Mouse (Mus musculus) hindbrain, embryonic 12.5 days (tissue): ENCODE results near the gene Fam107b. TPM values are rescaled to one million over a fixed set of nuclear protein-coding genes. Genes with fewer than 3 reads are reported as not detected.

Source experiments
- ATAC-seq: fragments of 200-750 bp; cut with Nextera tagmentation; 2 replicates; pipeline ENCODE4 v1.8.0; 2017; ENCODE audit warnings: moderate TSS enrichment; ENCODE audit not compliant: low FRiP score
- H3K27ac ChIP-seq: fragments of 300-500 bp; sonication (generic); 2 replicates; pipeline ENCODE4 v1.5.1; 2016; ENCODE audit warnings: mild to moderate bottlenecking
- H3K27me3 ChIP-seq: fragments of 300-500 bp; sonication (generic); 2 replicates; pipeline ENCODE4 v1.6.1; 2016; ENCODE audit warnings: mild to moderate bottlenecking
- H3K36me3 ChIP-seq: fragments of 300-500 bp; sonication (generic); 2 replicates; pipeline ENCODE4 v1.6.1; 2016; ENCODE audit warnings: mild to moderate bottlenecking
- H3K4me1 ChIP-seq: fragments of 300-500 bp; sonication (generic); 2 replicates; pipeline ENCODE4 v1.6.1; 2016
- H3K4me2 ChIP-seq: fragments of 300-500 bp; sonication (generic); replicated peaks from 2 replicates; pipeline ENCODE4 v1.6.1; 2016; ENCODE audit warnings: mild to moderate bottlenecking
- H3K4me3 ChIP-seq: fragments of 300-500 bp; sonication (generic); 2 replicates; pipeline ENCODE4 v1.5.1; 2016; ENCODE audit warnings: mild to moderate bottlenecking
- H3K9ac ChIP-seq: fragments of 300-500 bp; sonication (generic); 2 replicates; pipeline ENCODE4 v1.6.1; 2016; ENCODE audit warnings: mild to moderate bottlenecking, moderate library complexity
- H3K9me3 ChIP-seq: fragments of 300-500 bp; sonication (generic); replicated peaks from 2 replicates; pipeline ENCODE4 v1.6.1; 2016; ENCODE audit warnings: mild to moderate bottlenecking
- WGBS: fragments of 180-500 bp; shearing (Covaris S2); methylation state at CpG from one replicate; pipeline ENCODE4 v1.1.7; 2016; 5-methylcytosine and 5-hydroxymethylcytosine counted together
- polyA plus RNA-seq: library from polyadenylated mRNA; unstranded; fragments of >200 nt; fragmentation: Nextera tagmentation; extraction: Ambion mirVana; gene quantifications from 2 replicates; pipeline ENCODE4 v1.2.1, GENCODE M21; 2016

Gene Fam107b
- polyA plus RNA-seq, 1 experiment from 2014 or later = 48.4 TPM

DNA sequence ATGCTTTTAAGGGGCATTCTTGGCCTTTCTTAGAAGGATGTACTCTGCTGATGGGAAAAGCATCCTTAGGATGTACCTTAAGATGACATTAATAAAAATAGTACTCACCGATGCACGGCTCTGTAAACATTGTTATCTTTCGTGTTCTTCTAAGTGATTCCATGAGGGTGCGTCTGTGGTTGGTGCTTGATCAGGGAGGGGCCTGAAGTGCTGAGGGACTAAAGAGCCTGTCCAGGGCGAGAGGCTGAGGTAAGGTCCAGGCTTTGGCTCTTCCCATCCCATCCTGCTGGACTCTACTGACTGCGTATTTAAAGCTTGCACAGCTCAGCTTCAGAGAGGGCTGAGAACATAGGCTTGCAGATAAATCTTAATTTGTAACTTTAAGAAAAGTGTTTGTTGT lies 151.7 kb downstream of the Fam107b start:
- Histone ChIP-seq H3K4me3 (no peak overlapping the region), H3K9me3 (no peaks in the 10 kb centered on the region), H3K9ac (no peak overlapping the region), H3K4me2 (no peak overlapping the region), H3K27me3 (no peaks in the 10 kb centered on the region), H3K36me3 (no peaks in the 10 kb centered on the region), H3K27ac (no peak overlapping the region), H3K4me1 (peaks cover 22% of the 10 kb centered on the region)
- no peak for ATAC-seq
- WGBS = 90% methylated on average over 6 of the region's 6 CpGs

- Histone ChIP-seq H3K9ac (no peak overlapping the region), H3K27ac (no peak overlapping the region), H3K9me3 (no peaks in the 10 kb centered on the region), H3K27me3 (no peaks in the 10 kb centered on the region), H3K4me1 (peaks cover 14% of the 10 kb centered on the region; the same call in 1 of the 2 replicates), H3K4me2 (no peak overlapping the region), H3K4me3 (no peak overlapping the region), H3K36me3 (no peaks in the 10 kb centered on the region)
- WGBS = 80% methylated on average over 8 of the region's 8 CpGs
- ATAC-seq = no peak
Observed at GRCm38 (mm10) chr2:3723391-3724106, 153.3 kb downstream of the Fam107b start.

DNA sequence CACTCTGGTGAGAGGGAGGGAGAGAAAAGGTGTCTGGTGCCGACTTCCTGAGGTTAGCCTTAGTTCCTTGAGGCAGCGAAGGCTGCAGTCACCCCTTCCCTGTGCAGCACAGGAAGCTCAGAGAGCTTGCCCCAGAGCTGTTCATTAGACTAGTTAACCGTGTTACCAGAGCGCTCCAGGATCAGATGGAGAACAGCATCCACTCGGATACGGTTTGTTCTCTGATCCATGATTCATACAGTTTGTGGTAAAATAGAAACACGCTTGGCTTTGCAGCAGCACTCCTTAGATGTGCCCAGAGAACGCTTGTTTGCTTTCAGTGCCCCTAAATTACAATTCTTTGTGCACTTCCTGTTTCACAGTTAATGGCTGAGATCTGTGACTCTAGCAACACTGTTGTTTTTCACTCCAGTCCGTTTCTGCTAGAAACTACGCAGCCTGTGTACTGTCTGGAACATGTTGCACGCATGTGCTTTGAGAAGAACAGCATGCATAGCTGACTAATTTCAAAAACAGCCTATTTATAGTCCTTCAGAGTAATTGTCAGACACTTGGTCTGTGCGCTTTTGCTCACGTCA lies 156.3 kb downstream of the Fam107b start:
- no peak overlapping the region for H3K4me2 ChIP-seq
- H3K27me3 ChIP-seq = no peaks in the 10 kb centered on the region
- peaks cover 28% of the 10 kb centered on the region for H3K4me1 ChIP-seq
- no peaks in the 10 kb centered on the region for H3K36me3 ChIP-seq
- H3K9ac ChIP-seq = no peak overlapping the region; the same call in 1 of the 2 replicates
- H3K4me3 ChIP-seq = no peak overlapping the region
- H3K9me3 ChIP-seq = no peaks in the 10 kb centered on the region
- WGBS = 77% methylated on average over 13 of the region's 13 CpGs
- no peak overlapping the region for H3K27ac ChIP-seq
- ATAC-seq = no peak

GRCm38 (mm10) chr2:3727225-3727930 lies 157.1 kb downstream of the Fam107b start:
- no peak overlapping the region for H3K9ac ChIP-seq
- H3K4me1 ChIP-seq = peaks cover 29% of the 10 kb centered on the region
- no peak overlapping the region for H3K4me2 ChIP-seq
- H3K36me3 ChIP-seq = no peaks in the 10 kb centered on the region
- H3K27ac ChIP-seq = no peak overlapping the region
- no peaks in the 10 kb centered on the region for H3K9me3 ChIP-seq
- WGBS = 89% methylated on average over 5 of the region's 5 CpGs
- no peaks in the 10 kb centered on the region for H3K27me3 ChIP-seq
- no peak for ATAC-seq
- H3K4me3 ChIP-seq = no peak overlapping the region

DNA sequence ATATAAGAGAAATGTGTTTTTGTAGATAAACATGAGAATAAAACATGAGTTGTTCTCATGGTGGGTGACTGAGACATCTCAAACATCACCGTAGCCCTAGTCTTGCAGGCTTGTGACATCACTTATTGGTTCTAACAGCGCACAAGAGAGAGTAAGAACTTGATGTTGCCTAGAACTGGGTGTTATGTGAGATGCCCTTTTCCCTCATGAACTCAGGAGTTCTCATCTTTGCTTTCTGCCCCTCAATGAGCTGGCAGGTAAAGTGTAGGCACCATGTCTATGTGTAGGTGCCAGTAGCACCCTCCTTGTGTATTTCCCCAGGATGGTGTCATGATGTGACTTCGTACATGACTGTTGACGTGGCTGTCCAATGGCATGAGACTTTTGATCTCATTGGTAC lies 157.8 kb downstream of the Fam107b start:
- H3K27ac ChIP-seq = no peak overlapping the region
- H3K27me3 ChIP-seq = no peaks in the 10 kb centered on the region
- H3K4me3 ChIP-seq = no peak overlapping the region
- H3K4me2 ChIP-seq = no peak overlapping the region
- peaks cover 29% of the 10 kb centered on the region for H3K4me1 ChIP-seq
- H3K9ac ChIP-seq = no peak overlapping the region
- no peaks in the 10 kb centered on the region for H3K9me3 ChIP-seq
- WGBS = 96% methylated on average over 4 of the region's 4 CpGs
- no peaks in the 10 kb centered on the region for H3K36me3 ChIP-seq
- ATAC-seq = no peak

GRCm38 (mm10) chr2:3729586-3729985 lies 159.3 kb downstream of the Fam107b start:
- ATAC-seq = no peak
- no peaks in the 10 kb centered on the region for H3K36me3 ChIP-seq
- H3K27ac ChIP-seq = no peak overlapping the region
- H3K4me2 ChIP-seq = no peak overlapping the region
- peaks cover 28% of the 10 kb centered on the region for H3K4me1 ChIP-seq
- H3K4me3 ChIP-seq = no peak overlapping the region
- no peaks in the 10 kb centered on the region for H3K27me3 ChIP-seq
- WGBS = 81% methylated on average over 3 of the region's 3 CpGs
- H3K9me3 ChIP-seq = no peaks in the 10 kb centered on the region
- no peak overlapping the region for H3K9ac ChIP-seq

GRCm38 (mm10) chr2:3730744-3731143 lies 160.5 kb downstream of the Fam107b start:
- Histone ChIP-seq H3K4me2 (no peak overlapping the region), H3K9me3 (no peaks in the 10 kb centered on the region), H3K27me3 (no peaks in the 10 kb centered on the region), H3K9ac (no peak overlapping the region), H3K4me1 (peaks cover 28% of the 10 kb centered on the region), H3K4me3 (no peak overlapping the region), H3K36me3 (no peaks in the 10 kb centered on the region), H3K27ac (no peak overlapping the region)
- no peak for ATAC-seq
- 52% methylated on average over 10 of the region's 10 CpGs for WGBS

GRCm38 (mm10) chr2:3731316-3732015 lies 161.2 kb downstream of the Fam107b start:
- ATAC-seq = no peak
- H3K27ac ChIP-seq = no peak overlapping the region
- H3K36me3 ChIP-seq = no peaks in the 10 kb centered on the region
- no peak overlapping the region for H3K4me3 ChIP-seq
- H3K9ac ChIP-seq = no peak overlapping the region
- no peaks in the 10 kb centered on the region for H3K9me3 ChIP-seq
- H3K27me3 ChIP-seq = no peaks in the 10 kb centered on the region
- no peak overlapping the region for H3K4me2 ChIP-seq
- H3K4me1 ChIP-seq = peaks cover 28% of the 10 kb centered on the region
- WGBS = 93% methylated on average over 14 of the region's 14 CpGs

DNA sequence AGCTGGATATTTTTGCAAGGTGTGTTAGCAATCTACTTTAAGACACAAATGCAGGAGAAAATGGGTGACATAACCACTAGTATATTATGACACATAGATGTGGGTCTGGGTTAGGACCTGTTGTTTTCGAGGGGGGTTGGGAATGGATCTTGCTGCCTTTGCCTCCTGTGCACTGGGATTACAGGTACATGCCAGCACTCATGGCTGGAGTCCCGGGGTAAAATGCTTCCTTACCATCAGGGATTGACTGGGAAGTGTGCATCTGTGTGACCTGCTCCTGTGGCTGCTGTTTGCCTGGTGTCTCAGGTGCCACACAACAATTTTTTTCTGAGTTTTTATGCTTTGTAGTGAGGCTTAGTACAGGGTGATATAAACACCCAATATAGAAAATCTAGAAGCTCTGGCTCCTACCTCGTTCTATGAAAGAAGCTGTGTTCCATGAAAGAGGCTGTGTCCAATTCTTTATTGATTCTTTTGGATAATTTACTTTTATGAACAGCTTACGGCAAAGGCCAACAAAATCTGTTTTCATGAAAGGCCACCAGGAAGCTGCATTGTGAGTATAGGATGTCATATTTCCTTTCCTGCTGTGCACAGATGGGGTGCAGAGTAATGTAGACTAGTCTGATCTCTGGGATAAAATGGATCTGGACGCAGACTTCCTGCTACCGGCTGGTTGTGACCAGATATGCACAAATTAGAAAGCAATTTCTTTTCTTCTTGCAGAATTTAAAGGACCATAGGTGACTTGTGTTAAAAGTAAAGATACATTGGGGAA lies 167.8 kb downstream of the Fam107b start:
- 57% methylated on average over 6 of the region's 6 CpGs for WGBS
- Histone ChIP-seq H3K27ac (peak overlapping the region; percentile 24; the same call in 1 of the 2 replicates), H3K4me3 (no peak overlapping the region), H3K4me2 (no peak overlapping the region), H3K9me3 (no peaks in the 10 kb centered on the region), H3K4me1 (peaks cover 46% of the 10 kb centered on the region), H3K9ac (no peak overlapping the region), H3K27me3 (no peaks in the 10 kb centered on the region), H3K36me3 (no peaks in the 10 kb centered on the region)
- ATAC-seq = no peak

DNA sequence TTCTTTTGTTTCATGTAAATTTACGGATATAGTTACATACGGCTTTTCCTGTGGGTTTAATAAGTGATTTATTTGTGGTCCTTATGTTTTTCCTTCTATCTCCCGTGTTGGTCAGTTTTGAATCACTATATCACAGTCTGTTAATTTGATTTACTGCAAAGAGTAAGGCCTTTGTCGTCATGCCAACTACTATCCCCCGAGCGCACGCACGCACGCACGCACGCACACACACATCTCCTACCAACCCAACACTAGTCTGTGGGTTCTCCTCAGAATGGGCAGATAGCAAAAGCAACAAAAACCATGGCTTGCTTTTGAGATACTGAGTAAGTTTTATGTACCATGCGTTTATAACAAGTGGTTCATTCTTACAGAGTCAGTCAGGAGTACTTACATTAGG lies 168.4 kb downstream of the Fam107b start:
- Histone ChIP-seq H3K9ac (no peak overlapping the region), H3K36me3 (no peaks in the 10 kb centered on the region), H3K27me3 (no peaks in the 10 kb centered on the region), H3K4me1 (peaks cover 46% of the 10 kb centered on the region), H3K27ac (no peak overlapping the region), H3K4me3 (no peak overlapping the region), H3K9me3 (no peaks in the 10 kb centered on the region), H3K4me2 (no peak overlapping the region)
- ATAC-seq = no peak
- whole genome bisulfite sequencing = 84% methylated on average over 12 of the region's 12 CpGs

- Histone ChIP-seq H3K4me3 (no peak overlapping the region), H3K27ac (peak overlapping the region; percentile 58; the same call in 1 of the 2 replicates), H3K27me3 (no peaks in the 10 kb centered on the region), H3K4me2 (no peak overlapping the region), H3K9ac (no peak overlapping the region), H3K4me1 (peaks cover 43% of the 10 kb centered on the region), H3K9me3 (no peaks in the 10 kb centered on the region), H3K36me3 (no peaks in the 10 kb centered on the region)
- ATAC-seq = no peak
- 89% methylated on average over 7 of the region's 7 CpGs for whole genome bisulfite sequencing
Observed at GRCm38 (mm10) chr2:3739351-3739961, 169.2 kb downstream of the Fam107b start.
